Mouse (Mus musculus) adrenal gland, postnatal 14 days (tissue): ENCODE measurements around the gene Ajm1. TPM values are rescaled to one million over a fixed set of nuclear protein-coding genes. Genes with fewer than 3 reads are reported as not detected.

Experiments used
- DNase-seq: peaks from one replicate; pipeline ENCODE4 v3.0.0; 2021; ENCODE audit warnings: mixed read lengths
- long read RNA-seq, 2 experiments: library from polyadenylated mRNA; stranded (forward); transcript quantifications; one replicate each; pipeline ENCODE4 v2.0.0; 2021
- total RNA-seq: library from RNA; stranded (reverse); gene quantifications from 2 replicates; pipeline ENCODE4 v1.2.3, GENCODE M21; 2021

The Ajm1 gene
- 2.1 and 3.0 TPM in 2 replicates for total RNA-seq
- long read RNA-seq, experiment 1, full-length matches to known transcripts: 1 of 4 reads
- long read RNA-seq, experiment 1, partial matches to known transcripts: 0 of 4 reads
- long read RNA-seq, experiment 1, other reads (novel, unspliced or antisense): 3 of 4 reads
- long read RNA-seq, experiment 2, partial matches to known transcripts: 0 of 5 reads
- long read RNA-seq, experiment 2, other reads (novel, unspliced or antisense): 0 of 5 reads

- DNase-seq: peak; percentile 77
Measured at GRCm38 (mm10) chr2:25581294-25581864, at the start of gene Ajm1. TSS of gene Ajm1 (minus strand) at chr2:25581757.

- DNase-seq: peak; percentile 45
Measured at GRCm38 (mm10) chr2:25628738-25629137, 47.2 kb upstream of the Ajm1 start.

- no peak for DNase-seq
Measured at GRCm38 (mm10) chr2:25627811-25628210, 46.3 kb upstream of the Ajm1 start, which contains the start of gene Fcna. TSS of gene Fcna (minus strand) at chr2:25628030.

- no peak for DNase-seq
Measured at GRCm38 (mm10) chr2:25625986-25626385, 44.4 kb upstream of the Ajm1 start.

GRCm38 (mm10) chr2:25621229-25622200, 40.0 kb upstream of the Ajm1 start, which contains the start of gene Tmem141:
TSS of gene Tmem141 (minus strand) at chr2:25622005.
- DNase-seq: peak; percentile 97

- no peak for DNase-seq
Measured at GRCm38 (mm10) chr2:25620852-25621228, 39.3 kb upstream of the Ajm1 start.

- DNase-seq: no peak
Measured at GRCm38 (mm10) chr2:25620386-25620785, 38.8 kb upstream of the Ajm1 start.

- no peak for DNase-seq
Measured at GRCm38 (mm10) chr2:25617578-25617977, 36.0 kb upstream of the Ajm1 start, which contains the start of gene Ccdc183. TSS of gene Ccdc183 (minus strand) at chr2:25617678.

GRCm38 (mm10) chr2:25616398-25616797, 34.8 kb upstream of the Ajm1 start:
- DNase-seq: no peak

- DNase-seq: no peak
Measured at GRCm38 (mm10) chr2:25608671-25609070, 27.1 kb upstream of the Ajm1 start.

- peak; percentile 93 for DNase-seq
Measured at GRCm38 (mm10) chr2:25607761-25608622, 26.4 kb upstream of the Ajm1 start, which contains the start of gene Rabl6. TSS of gene Rabl6 (minus strand) at chr2:25608521.

GRCm38 (mm10) chr2:25602526-25602925, 21.0 kb upstream of the Ajm1 start:
- DNase-seq: no peak

GRCm38 (mm10) chr2:25600037-25600436, 18.5 kb upstream of the Ajm1 start:
- DNase-seq: no peak

GRCm38 (mm10) chr2:25598749-25599148, 17.2 kb upstream of the Ajm1 start:
- no peak for DNase-seq

GRCm38 (mm10) chr2:25596765-25597510, 15.4 kb upstream of the Ajm1 start:
- no peak for DNase-seq

GRCm38 (mm10) chr2:25591863-25592262, 10.3 kb upstream of the Ajm1 start:
- DNase-seq: peak; percentile 62

GRCm38 (mm10) chr2:25588227-25588907, 6.8 kb upstream of the Ajm1 start:
- no peak for DNase-seq

GRCm38 (mm10) chr2:25587290-25587689, 5.7 kb upstream of the Ajm1 start:
- DNase-seq: no peak

- no peak for DNase-seq
Measured at GRCm38 (mm10) chr2:25585601-25586000, 4.0 kb upstream of the Ajm1 start.

- no peak for DNase-seq
Measured at GRCm38 (mm10) chr2:25584856-25585255, 3.3 kb upstream of the Ajm1 start.
